In the genomic region with DNA sequence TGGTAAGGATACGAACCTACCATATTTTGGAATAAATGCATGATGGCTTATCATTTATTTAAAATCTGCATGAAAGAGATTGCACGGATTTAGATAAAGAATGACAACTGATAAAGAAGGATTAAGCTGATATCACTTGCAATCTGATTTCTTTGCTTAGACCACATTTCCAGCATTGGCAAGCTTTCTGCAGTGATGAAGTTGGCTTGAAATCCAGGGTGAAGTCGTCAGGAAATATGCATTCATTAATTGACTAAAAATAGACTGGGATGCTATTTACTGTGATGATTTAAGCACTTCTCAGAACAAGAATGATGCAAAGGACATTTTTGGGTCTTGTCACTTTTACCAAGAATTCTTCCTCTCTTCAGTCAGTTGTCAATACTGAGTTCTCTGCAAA, we compare ENCODE assay signal across 33 mouse cellular contexts.
"Had no signal": no experiment of that assay in that cellular context is flagged by ENCODE, and none has a peak within 500 bp of the region (broad histone marks: within the 10 kb centered on the region; RNA-seq: fewer than 3 reads in every experiment).

No protein-coding gene starts in this region.

- H3K27me3 ChIP-seq: heart, embryonic 13.5 days; heart, embryonic 15.5 days; hindbrain, embryonic 12.5 days; hindbrain, embryonic 13.5 days; hindbrain, embryonic 15.5 days; intestine, embryonic 15.5 days; kidney, embryonic 15.5 days had no signal

- H3K9me3 ChIP-seq: heart, embryonic 13.5 days; heart, embryonic 15.5 days; hindbrain, embryonic 10.5 days; hindbrain, embryonic 12.5 days; hindbrain, embryonic 13.5 days; hindbrain, embryonic 15.5 days; intestine, embryonic 15.5 days; kidney, embryonic 15.5 days had no signal

- H3K4me3 ChIP-seq: heart, embryonic 13.5 days; heart, embryonic 15.5 days; hindbrain, embryonic 10.5 days; hindbrain, embryonic 12.5 days; hindbrain, embryonic 13.5 days; hindbrain, embryonic 15.5 days; intestine, embryonic 15.5 days; kidney, embryonic 15.5 days; layer of hippocampus, adult 2 months; left cerebral cortex, adult 2 months had no signal

- H3K36me3 ChIP-seq: heart, embryonic 13.5 days; heart, embryonic 15.5 days; hindbrain, embryonic 10.5 days; hindbrain, embryonic 12.5 days; hindbrain, embryonic 13.5 days; hindbrain, embryonic 15.5 days; intestine, embryonic 15.5 days; kidney, embryonic 15.5 days had no signal

- ATAC-seq: hindbrain, embryonic 16.5 days; hindbrain, postnatal 0 days; inflammation-experienced regulatory T-cells, adult 6 months; intestine, embryonic 15.5 days; intestine, embryonic 16.5 days; intestine, postnatal 0 days had no signal

- H3K27ac ChIP-seq: heart, embryonic 13.5 days; heart, embryonic 15.5 days; hindbrain, embryonic 10.5 days; hindbrain, embryonic 12.5 days; hindbrain, embryonic 13.5 days; hindbrain, embryonic 14.5 days; hindbrain, embryonic 15.5 days; hindbrain, postnatal 0 days; intestine, embryonic 15.5 days; kidney, embryonic 15.5 days; kidney, postnatal 0 days; layer of hippocampus, adult 2 months; left cerebral cortex, adult 2 months had no signal

- H3K4me1 ChIP-seq: heart, embryonic 13.5 days; heart, embryonic 15.5 days; hindbrain, embryonic 10.5 days; hindbrain, embryonic 12.5 days; hindbrain, embryonic 13.5 days; hindbrain, embryonic 15.5 days; intestine, embryonic 15.5 days; kidney, embryonic 15.5 days had no signal

- H3K9ac ChIP-seq: heart, embryonic 13.5 days; heart, embryonic 15.5 days; hindbrain, embryonic 12.5 days; hindbrain, embryonic 13.5 days; hindbrain, embryonic 14.5 days; hindbrain, embryonic 15.5 days; intestine, embryonic 15.5 days; kidney, embryonic 15.5 days had no signal

- DNase-seq: heart, postnatal 10 days; heart, postnatal 14 days; heart, postnatal 36 days; heart, postnatal 4 days; kidney, adult 11 months; kidney, adult 18-20 months; kidney, adult 2 months; kidney, adult 8-10 months; kidney, adult 9 months; kidney, postnatal 10 days; kidney, postnatal 14 days; kidney, postnatal 25 days; kidney, postnatal 36 days; kidney, postnatal 4 days; layer of hippocampus, adult 9-11 months; layer of hippocampus, postnatal 36 days had no signal

- H3K4me2 ChIP-seq: heart, embryonic 13.5 days; heart, embryonic 15.5 days; hindbrain, embryonic 12.5 days; hindbrain, embryonic 13.5 days; hindbrain, embryonic 14.5 days; hindbrain, embryonic 15.5 days; intestine, embryonic 15.5 days; kidney, embryonic 15.5 days had no signal
